Mouse (Mus musculus) lung, postnatal 0 days (tissue): ENCODE results near the gene Gucy2c.

Experiments
- CTCF ChIP-seq: IDR thresholded peaks from 2 replicates; pipeline ENCODE4 v1.5.1; 2016; ENCODE audit warnings: antibody characterized with exemption, mild to moderate bottlenecking
- EP300 ChIP-seq: IDR thresholded peaks from 2 replicates; pipeline ENCODE4 v1.6.1; 2016; ENCODE audit warnings: antibody characterized with exemption, mild to moderate bottlenecking, control low read depth

GRCm38 (mm10) chr6:136661706-136662016, 119.9 kb downstream of the Gucy2c start, which contains the start of gene Plbd1:
- TF ChIP-seq CTCF (no peak), EP300 (no peak)
